Mouse (Mus musculus) inflammation-experienced regulatory T-cells (primary cell): Measurements from ENCODE around the gene Cct5. TPM values are rescaled to one million over a fixed set of nuclear protein-coding genes. Genes with fewer than 3 reads are reported as not detected.

Source experiments
- polyA plus RNA-seq, 2 experiments: library from polyadenylated mRNA; unstranded; fragments of 100-300 nt; shearing (Covaris generic); gene quantifications; one replicate each; pipeline ENCODE4 v1.2.1; 2017

Cct5 gene
- 100 to 1,000 TPM; 287 to 341 TPM for polyA plus RNA-seq

DNA sequence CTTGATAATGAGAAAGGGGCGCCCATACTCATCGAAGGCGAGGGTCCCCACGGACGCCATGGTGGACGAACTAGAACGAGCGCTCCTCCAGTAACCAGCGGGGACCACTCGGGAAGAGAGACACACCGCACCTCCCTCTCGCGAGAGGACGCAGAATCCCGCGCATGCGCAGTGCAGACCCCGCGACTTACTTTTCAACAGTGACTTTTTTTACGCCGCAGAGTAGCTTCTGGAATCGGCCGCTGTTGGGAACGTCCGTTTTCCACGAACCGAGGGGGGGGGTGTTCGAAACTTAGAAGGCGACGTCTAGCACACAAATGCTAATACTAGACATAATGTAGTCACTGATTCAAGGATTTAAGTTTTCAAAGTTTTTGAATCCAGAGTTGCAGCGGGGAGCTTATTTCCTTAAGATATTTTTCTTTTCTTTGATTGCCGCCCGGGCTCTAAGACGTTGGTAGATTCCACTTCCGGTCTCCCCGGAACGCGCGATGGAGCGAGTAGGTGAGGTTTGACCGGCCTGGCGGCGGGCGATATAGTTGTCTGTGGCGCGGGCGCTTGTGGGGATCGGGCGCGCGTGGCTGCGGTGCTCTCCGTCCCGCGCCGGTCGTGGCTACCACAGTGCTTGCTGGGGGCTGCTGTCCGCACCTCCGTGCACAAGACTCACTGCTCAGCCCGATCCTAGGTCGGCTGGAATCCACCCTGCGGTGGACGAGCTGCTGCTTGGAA lies at the start of gene Cct5, which contains the start of gene Fam173b:
Cct5 (minus strand) TSS at position 159 of the 729 bp plus-strand sequence.
Fam173b (plus strand) TSS at position 207 of the 729 bp plus-strand sequence.

DNA sequence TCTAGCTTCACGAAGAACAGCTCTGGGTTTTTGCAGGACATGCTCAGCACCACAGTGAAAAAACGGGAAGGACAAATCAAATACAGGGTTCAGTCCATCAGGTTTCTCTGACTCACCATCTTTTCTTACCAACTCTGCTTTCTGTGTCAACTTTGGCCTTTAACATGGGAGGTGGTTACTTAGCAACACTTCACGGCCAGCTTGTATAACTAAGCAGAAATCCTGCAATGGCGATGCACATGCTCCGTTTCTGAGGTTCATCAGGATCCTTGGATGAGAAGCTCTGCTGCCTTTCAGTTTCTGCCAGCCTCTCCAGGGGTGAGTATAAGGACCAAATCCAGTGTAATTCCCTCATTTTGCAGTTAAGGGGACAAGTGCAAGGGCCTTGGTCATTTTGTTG lies 36.4 kb downstream of the Cct5 start, which contains the start of gene Cmbl:
Cmbl (plus strand) TSS at position 206 of the 400 bp plus-strand sequence.

Other genes starting within 250 kb of the Cct5 start
- 1 to 10 TPM in 1 of 2 experiments, not detected in 1; 1.1 TPM for gene Ankrd33b, start 234.1 kb downstream of the Cct5 start, polyA plus RNA-seq
- gene Ropn1l, start 148.1 kb downstream of the Cct5 start, polyA plus RNA-seq = under 1 TPM; 0.49 to 0.89 TPM
- 1 to 10 TPM; 7.0 to 8.4 TPM for gene March6, start 70.8 kb downstream of the Cct5 start, polyA plus RNA-seq
- under 1 TPM in 1 of 2 experiments, not detected in 1; 0.13 TPM for gene Cmbl, start 36.4 kb downstream of the Cct5 start, polyA plus RNA-seq
- gene Fam173b, start within 50 bp of the Cct5 start, polyA plus RNA-seq = 10 to 100 TPM; 13.8 to 17.7 TPM